Mouse (Mus musculus): ENCODE measurements around the gene Sema5a. TPM values are rescaled to one million over a fixed set of nuclear protein-coding genes. Genes with fewer than 3 reads are reported as not detected.

The Sema5a gene
- polyA plus RNA-seq, 1 experiment from 2014 or later, result 9.2 TPM

DNA sequence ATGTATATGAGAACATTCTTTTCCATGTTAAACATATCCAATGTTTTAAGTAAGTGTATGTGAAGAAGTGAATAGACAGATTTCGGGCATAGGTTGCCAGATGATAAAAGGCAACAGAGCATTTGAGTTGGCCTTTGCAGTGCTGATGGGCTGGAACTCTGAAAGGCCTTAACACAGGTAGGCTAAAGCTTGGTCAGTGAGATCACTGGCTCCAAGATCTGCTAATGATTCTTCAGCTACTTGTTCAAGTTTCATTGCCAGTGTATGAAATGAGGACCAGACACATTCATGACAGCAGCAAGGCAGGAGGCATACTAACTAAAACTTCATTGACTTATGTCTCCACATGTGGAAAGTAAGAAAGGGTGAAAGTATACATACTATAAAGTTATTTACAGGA, 154.1 kb downstream of the Sema5a start:
- no peak overlapping the region for H3K4me2 ChIP-seq (replicated peaks; ENCODE audit: low read depth, low read length)
- no peak overlapping the region for H3K27ac ChIP-seq (ENCODE audit: low read length)
- WGBS, result 83% methylated on average over 1 of the region's 1 CpGs
- no peak overlapping the region for H3K4me3 ChIP-seq (ENCODE audit: low read depth, low read length)
- TF ChIP-seq CTCF (IDR thresholded peaks at IDR 0.05) (no peak), EP300 (IDR thresholded peaks at IDR 0.05) (no peak)
- no peak for DNase-seq (ENCODE audit: low spot score)
- H3K36me3 ChIP-seq (ENCODE audit: insufficient read depth, low read length), result no peaks in the 10 kb centered on the region
- no peak for ATAC-seq
- H3K9ac ChIP-seq (replicated peaks; ENCODE audit: low read depth), result no peak overlapping the region
- H3K4me1 ChIP-seq (ENCODE audit: insufficient read depth, low read depth, low read length), result no peaks in the 10 kb centered on the region
- no peaks in the 10 kb centered on the region for H3K27me3 ChIP-seq (replicated peaks; ENCODE audit: insufficient read depth, low read length)
- H3K9me3 ChIP-seq (ENCODE audit: low read length), result no peaks in the 10 kb centered on the region

- no peak overlapping the region for H3K9ac ChIP-seq (replicated peaks; ENCODE audit: low read depth)
- H3K27ac ChIP-seq (ENCODE audit: low read length), result no peak overlapping the region
- no peaks in the 10 kb centered on the region for H3K27me3 ChIP-seq (replicated peaks; ENCODE audit: insufficient read depth, low read length)
- H3K4me1 ChIP-seq (ENCODE audit: insufficient read depth, low read depth, low read length), result no peaks in the 10 kb centered on the region
- H3K9me3 ChIP-seq (ENCODE audit: low read length), result no peaks in the 10 kb centered on the region
- H3K4me2 ChIP-seq (replicated peaks; ENCODE audit: low read depth, low read length), result no peak overlapping the region
- TF ChIP-seq CTCF (IDR thresholded peaks at IDR 0.05) (no peak), EP300 (IDR thresholded peaks at IDR 0.05) (no peak)
- WGBS, result 66% methylated on average over 5 of the region's 5 CpGs
- no peak for ATAC-seq
- no peak for DNase-seq (ENCODE audit: low spot score)
- H3K36me3 ChIP-seq (ENCODE audit: insufficient read depth, low read length), result no peaks in the 10 kb centered on the region
- H3K4me3 ChIP-seq (ENCODE audit: low read depth, low read length), result no peak overlapping the region
Measured at GRCm38 (mm10) chr15:32401909-32402527, 157.4 kb downstream of the Sema5a start.

DNA sequence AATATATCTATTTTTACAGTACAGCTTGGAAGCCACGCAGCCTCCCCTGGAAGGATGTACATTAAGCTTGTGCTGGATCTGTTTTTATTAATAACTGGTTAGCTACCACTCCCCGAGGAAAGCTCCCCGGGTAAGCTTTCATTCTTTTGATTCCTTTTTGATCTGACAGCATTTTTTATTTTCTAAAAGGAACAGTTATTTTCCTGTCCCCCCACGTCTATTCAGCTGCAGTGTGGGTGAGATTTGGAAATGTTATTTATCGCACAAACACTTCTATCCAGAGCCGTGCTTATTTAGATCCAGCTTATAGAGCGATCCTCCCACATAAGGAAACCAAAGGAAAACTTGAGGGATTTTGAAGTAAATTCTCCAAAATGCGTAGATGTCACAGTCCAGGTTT, 158.7 kb downstream of the Sema5a start:
- Histone ChIP-seq H3K27me3 (replicated peaks; ENCODE audit: insufficient read depth, low read length) (no peaks in the 10 kb centered on the region), H3K4me2 (replicated peaks; ENCODE audit: low read depth, low read length) (no peak overlapping the region), H3K9ac (replicated peaks; ENCODE audit: low read depth) (no peak overlapping the region), H3K4me3 (ENCODE audit: low read depth, low read length) (no peak overlapping the region), H3K4me1 (ENCODE audit: insufficient read depth, low read depth, low read length) (no peaks in the 10 kb centered on the region), H3K36me3 (ENCODE audit: insufficient read depth, low read length) (no peaks in the 10 kb centered on the region), H3K27ac (ENCODE audit: low read length) (no peak overlapping the region), H3K9me3 (ENCODE audit: low read length) (no peaks in the 10 kb centered on the region)
- DNase-seq (ENCODE audit: low spot score) (no peak), ATAC-seq (no peak)
- 74% methylated on average over 8 of the region's 8 CpGs for WGBS
- no peak for TF ChIP-seq CTCF (IDR thresholded peaks at IDR 0.05)
- no peak for TF ChIP-seq EP300 (IDR thresholded peaks at IDR 0.05)

GRCm38 (mm10) chr15:32406436-32406835, 161.8 kb downstream of the Sema5a start:
- TF ChIP-seq CTCF (IDR thresholded peaks at IDR 0.05) (no peak), EP300 (IDR thresholded peaks at IDR 0.05) (no peak)

DNA sequence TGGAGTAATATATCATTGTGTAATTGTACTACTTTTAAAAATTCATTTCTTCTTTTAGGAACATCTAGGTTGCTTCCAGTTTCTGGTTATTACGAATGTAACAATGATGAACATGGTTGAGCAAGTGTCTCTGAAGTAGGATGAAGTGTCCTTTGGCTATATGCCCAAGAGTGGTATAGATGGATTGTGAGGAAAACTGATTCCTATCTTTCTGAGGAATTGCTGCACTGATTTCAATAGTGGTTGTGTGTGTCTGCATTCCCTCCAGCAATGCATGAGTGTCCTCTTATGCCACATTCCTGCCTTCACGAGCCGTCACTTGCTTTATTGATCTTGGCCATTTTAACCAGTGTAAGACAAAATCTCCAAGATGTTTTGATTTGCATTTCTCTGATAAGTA, 163.2 kb downstream of the Sema5a start:
- Histone ChIP-seq H3K4me3 (ENCODE audit: low read depth, low read length) (no peak overlapping the region), H3K27me3 (replicated peaks; ENCODE audit: insufficient read depth, low read length) (no peaks in the 10 kb centered on the region), H3K36me3 (ENCODE audit: insufficient read depth, low read length) (no peaks in the 10 kb centered on the region), H3K9ac (replicated peaks; ENCODE audit: low read depth) (no peak overlapping the region), H3K27ac (ENCODE audit: low read length) (no peak overlapping the region), H3K4me2 (replicated peaks; ENCODE audit: low read depth, low read length) (no peak overlapping the region), H3K9me3 (ENCODE audit: low read length) (no peaks in the 10 kb centered on the region), H3K4me1 (ENCODE audit: insufficient read depth, low read depth, low read length) (no peaks in the 10 kb centered on the region)
- DNase-seq (ENCODE audit: low spot score) (no peak), ATAC-seq (no peak)
- TF ChIP-seq EP300 (IDR thresholded peaks at IDR 0.05), result no peak
- TF ChIP-seq CTCF (IDR thresholded peaks at IDR 0.05), result no peak
- 49% methylated on average over 3 of the region's 3 CpGs for WGBS

More at GRCm38 (mm10) chr15:32406436-32406835, 161.8 kb downstream of the Sema5a start:
- Histone ChIP-seq H3K9me3 (ENCODE audit: low read length) (no peaks in the 10 kb centered on the region), H3K36me3 (ENCODE audit: insufficient read depth, low read length) (no peaks in the 10 kb centered on the region), H3K9ac (replicated peaks; ENCODE audit: low read depth) (no peak overlapping the region), H3K27ac (ENCODE audit: low read length) (no peak overlapping the region), H3K4me3 (ENCODE audit: low read depth, low read length) (no peak overlapping the region), H3K4me1 (ENCODE audit: insufficient read depth, low read depth, low read length) (no peaks in the 10 kb centered on the region), H3K27me3 (replicated peaks; ENCODE audit: insufficient read depth, low read length) (no peaks in the 10 kb centered on the region), H3K4me2 (replicated peaks; ENCODE audit: low read depth, low read length) (no peak overlapping the region)
- WGBS, result 90% methylated on average over 2 of the region's 2 CpGs
- DNase-seq (ENCODE audit: low spot score) (no peak), ATAC-seq (no peak)

DNA sequence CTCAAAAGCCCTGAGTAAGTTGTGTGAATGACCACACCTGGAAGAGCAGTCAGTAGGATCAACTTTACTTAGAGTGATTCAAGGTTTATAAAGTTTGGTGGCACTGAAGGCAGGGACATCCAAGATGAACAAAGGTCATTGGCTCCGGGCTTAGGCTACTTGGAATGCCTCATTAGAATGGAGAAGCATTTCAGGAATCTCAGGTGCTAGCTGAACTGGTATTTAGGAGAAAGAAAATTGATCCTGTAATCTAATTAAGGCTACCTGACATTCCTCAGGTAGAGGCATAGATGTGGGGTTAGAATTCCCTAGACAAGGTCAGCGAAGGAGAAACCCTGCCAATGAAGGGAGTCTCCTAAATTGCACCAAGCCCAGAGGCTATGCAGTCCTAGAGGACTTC, 171.7 kb downstream of the Sema5a start:
- DNase-seq (ENCODE audit: low spot score) (no peak), ATAC-seq (no peak)
- TF ChIP-seq EP300 (IDR thresholded peaks at IDR 0.05) (no peak), CTCF (IDR thresholded peaks at IDR 0.05) (no peak)
- Histone ChIP-seq H3K27me3 (replicated peaks; ENCODE audit: insufficient read depth, low read length) (no peaks in the 10 kb centered on the region), H3K4me1 (ENCODE audit: insufficient read depth, low read depth, low read length) (no peaks in the 10 kb centered on the region), H3K4me2 (replicated peaks; ENCODE audit: low read depth, low read length) (no peak overlapping the region), H3K4me3 (ENCODE audit: low read depth, low read length) (no peak overlapping the region), H3K27ac (ENCODE audit: low read length) (no peak overlapping the region), H3K9ac (replicated peaks; ENCODE audit: low read depth) (no peak overlapping the region), H3K36me3 (ENCODE audit: insufficient read depth, low read length) (no peaks in the 10 kb centered on the region), H3K9me3 (ENCODE audit: low read length) (no peaks in the 10 kb centered on the region)
- 89% methylated on average over 2 of the region's 2 CpGs for WGBS

DNA sequence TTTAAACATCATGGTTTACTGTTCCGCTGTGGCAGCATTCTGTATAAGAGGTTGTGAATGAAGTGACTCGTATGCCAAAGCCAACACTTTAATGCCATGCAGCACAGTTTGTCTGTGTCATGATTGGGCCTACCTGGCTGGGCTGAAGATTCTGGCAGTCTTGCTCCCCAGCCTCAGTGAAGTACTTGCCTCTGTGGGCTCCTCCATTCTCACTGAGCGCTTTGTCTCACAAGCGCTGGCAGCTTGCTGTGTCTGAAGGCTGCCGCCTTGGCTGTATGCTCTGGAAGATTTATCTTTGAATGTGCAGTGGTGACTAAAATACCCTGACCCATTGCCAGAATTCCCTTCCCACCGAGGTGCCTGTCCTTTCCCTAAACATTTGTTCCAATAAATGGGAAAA, 178.0 kb downstream of the Sema5a start:
- no peak overlapping the region for H3K4me2 ChIP-seq (replicated peaks; ENCODE audit: low read depth, low read length)
- no peaks in the 10 kb centered on the region for H3K36me3 ChIP-seq (ENCODE audit: insufficient read depth, low read length)
- DNase-seq (ENCODE audit: low spot score) (no peak), ATAC-seq (no peak)
- H3K9me3 ChIP-seq (ENCODE audit: low read length), result no peaks in the 10 kb centered on the region
- no peaks in the 10 kb centered on the region for H3K27me3 ChIP-seq (replicated peaks; ENCODE audit: insufficient read depth, low read length)
- H3K27ac ChIP-seq (ENCODE audit: low read length), result no peak overlapping the region
- no peaks in the 10 kb centered on the region for H3K4me1 ChIP-seq (ENCODE audit: insufficient read depth, low read depth, low read length)
- no peak overlapping the region for H3K9ac ChIP-seq (replicated peaks; ENCODE audit: low read depth)
- 55% methylated on average over 6 of the region's 6 CpGs for WGBS
- H3K4me3 ChIP-seq (ENCODE audit: low read depth, low read length), result no peak overlapping the region
- TF ChIP-seq CTCF (IDR thresholded peaks at IDR 0.05) (no peak), EP300 (IDR thresholded peaks at IDR 0.05) (no peak)
